Mouse (Mus musculus) cerebellum, adult 2 months (tissue): Measurements from ENCODE around the gene Ppp1r13b.

ENCODE experiments used
- CTCF ChIP-seq: fragments of 200-500 bp; IDR thresholded peaks from 2 replicates; pipeline ENCODE4 v1.5.1; 2011; ENCODE audit warnings: low read depth, mild to moderate bottlenecking, control low read depth, low read length, moderate library complexity, borderline replicate concordance; ENCODE audit not compliant: insufficient read depth
- POLR2A ChIP-seq: fragments of 200-500 bp; IDR thresholded peaks from 2 replicates; pipeline ENCODE4 v1.6.1; 2011; ENCODE audit warnings: low read length, control low read depth, borderline replicate concordance; ENCODE audit not compliant: insufficient read depth

- TF ChIP-seq CTCF: no peak
- no peak for TF ChIP-seq POLR2A
These were observed 7.9 kb upstream of the Ppp1r13b start for GRCm38 (mm10) chr12:111915781-111916180.
